Mouse (Mus musculus) CH12.LX (cell line): Measurements from ENCODE around the gene Plpp1.

Experiments used
- CHD2 ChIP-seq: IDR thresholded peaks from 2 replicates; pipeline ENCODE4 v1.6.1; 2011; ENCODE audit warnings: low read length, improper control_type of control experiment
- EP300 ChIP-seq: IDR thresholded peaks from 2 replicates; pipeline ENCODE4 v1.6.1; 2011; ENCODE audit warnings: low read length, improper control_type of control experiment

DNA sequence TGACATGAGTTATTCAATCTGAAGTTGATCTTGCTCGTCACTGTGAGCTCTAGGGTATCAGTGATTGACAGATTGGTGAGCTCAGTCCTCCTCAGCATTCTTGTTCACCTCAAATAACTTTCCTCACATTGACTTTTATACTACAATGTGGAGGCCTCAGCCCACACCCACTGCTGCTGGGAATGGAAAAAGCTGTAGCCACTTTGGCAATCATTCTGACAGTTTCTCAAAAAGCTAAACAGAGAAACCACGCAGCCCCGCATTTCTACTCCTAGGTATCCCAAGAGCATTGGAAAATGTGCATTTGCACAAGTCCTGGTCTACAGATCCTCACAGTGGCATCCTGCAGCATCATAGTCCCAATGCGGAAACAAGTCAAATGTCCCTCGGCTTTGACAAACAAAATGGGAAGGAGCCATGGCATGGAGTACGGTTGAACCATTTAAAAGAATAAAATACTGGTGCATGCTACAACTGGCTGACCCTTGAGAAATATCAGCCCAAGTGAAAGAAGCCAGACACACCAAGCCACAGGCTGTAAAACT lies 42.0 kb upstream of the Plpp1 start:
- TF ChIP-seq CHD2 (no peak), EP300 (0 out of 2 replicates have a peak, but pooled peaks have one; percentile 32)
